Mouse (Mus musculus) heart, postnatal 10 days (tissue): ENCODE results near the gene Lamb3. TPM values are rescaled to one million over a fixed set of nuclear protein-coding genes. Genes with fewer than 3 reads are reported as not detected.

Experiments used
- DNase-seq, 2 experiments: peaks; one replicate each; pipeline ENCODE4 v3.0.0; 2021
- intact Hi-C: fragments of 180-260 bp; cut with DNase I; formaldehyde crosslinking; loops from one replicate; pipeline ENCODE4 v1.15.1; 2025
- total RNA-seq, 2 experiments: library from RNA; stranded (reverse); gene quantifications; 2 replicates each; pipeline ENCODE4 v1.2.3; 2021

Gene Lamb3
- 10 to 100 TPM in 1 of 2 experiments, 1 to 10 TPM in 1; 9.0 to 12.2 TPM for total RNA-seq

- intact Hi-C loops: loop anchor here (5.0 kb wide), 1 partner anchor 170 kb away; no protein-coding TSS in a partner anchor
Measured at GRCm38 (mm10) chr1:193207503-193207902, at the start of gene Lamb3. Gene Lamb3 (plus strand): TSS chr1:193207699.

DNA sequence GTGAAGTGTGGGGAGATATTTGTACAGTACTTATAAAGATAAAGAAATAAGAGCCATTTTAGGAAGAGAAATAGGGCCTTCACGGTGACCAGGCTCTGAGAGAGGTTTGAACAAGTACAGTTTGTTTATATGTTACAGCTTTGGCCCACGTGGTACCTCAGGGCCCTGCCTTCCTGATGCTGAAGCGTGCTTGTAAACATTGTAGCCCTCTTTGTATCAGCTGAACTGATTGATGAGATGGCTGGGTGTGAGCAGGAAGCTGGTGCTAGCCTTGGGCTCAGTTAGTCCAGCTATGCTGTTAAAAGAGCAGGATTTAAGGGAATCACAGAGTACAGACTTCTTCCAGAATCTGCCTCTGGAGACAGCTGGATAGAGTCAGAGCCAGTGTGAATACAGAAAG lies 48.3 kb upstream of the Lamb3 start:
- intact Hi-C loops: no loop called here
- DNase-seq: no peak

More at GRCm38 (mm10) chr1:193207503-193207902, at the start of gene Lamb3:
- no peak for DNase-seq

DNA sequence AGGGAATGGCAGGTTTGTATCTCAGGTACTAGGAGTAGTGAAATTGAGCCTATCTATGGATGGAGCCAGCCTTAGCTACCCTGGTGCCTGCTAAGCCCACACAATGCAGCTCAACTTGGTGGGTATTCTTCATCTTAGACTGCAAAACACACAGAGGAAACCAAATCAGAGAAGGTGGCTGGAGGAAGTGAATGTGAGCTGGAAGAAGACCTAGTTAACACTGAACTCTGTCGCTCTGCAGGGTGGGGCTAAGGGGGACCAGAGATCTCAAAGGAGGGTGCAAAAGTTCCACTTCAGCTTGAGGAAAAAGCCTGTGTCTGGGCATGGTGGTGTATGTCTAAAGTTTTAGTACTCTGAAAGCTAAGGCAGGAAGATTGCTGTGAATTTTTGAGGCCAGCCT lies 47.9 kb upstream of the Lamb3 start:
- DNase-seq: no peak
- intact Hi-C loops: loop anchor here (10.0 kb wide), 1 partner anchor 1285 kb away; no protein-coding TSS in a partner anchor

- intact Hi-C loops: loop anchor here (10.0 kb wide), 1 partner anchor 1286 kb away; no protein-coding TSS in a partner anchor
- DNase-seq: peak; percentile 46 to 51
Measured at GRCm38 (mm10) chr1:193160317-193161032, 47.0 kb upstream of the Lamb3 start.

- DNase-seq: no peak
- intact Hi-C loops: loop anchor here (10.0 kb wide), 1 partner anchor 1293 kb away; no protein-coding TSS in a partner anchor
Measured at GRCm38 (mm10) chr1:193167746-193168145, 39.8 kb upstream of the Lamb3 start, which contains the start of gene A130010J15Rik. Gene A130010J15Rik (plus strand): TSS chr1:193168046.

- DNase-seq: no peak
- intact Hi-C loops: loop anchor here (10.0 kb wide), 1 partner anchor 1294 kb away; no protein-coding TSS in a partner anchor
Measured at GRCm38 (mm10) chr1:193169228-193169627, 38.3 kb upstream of the Lamb3 start.

- peak; percentile 22 to 51 for DNase-seq
Measured at GRCm38 (mm10) chr1:193169856-193170255, 37.6 kb upstream of the Lamb3 start.

DNA sequence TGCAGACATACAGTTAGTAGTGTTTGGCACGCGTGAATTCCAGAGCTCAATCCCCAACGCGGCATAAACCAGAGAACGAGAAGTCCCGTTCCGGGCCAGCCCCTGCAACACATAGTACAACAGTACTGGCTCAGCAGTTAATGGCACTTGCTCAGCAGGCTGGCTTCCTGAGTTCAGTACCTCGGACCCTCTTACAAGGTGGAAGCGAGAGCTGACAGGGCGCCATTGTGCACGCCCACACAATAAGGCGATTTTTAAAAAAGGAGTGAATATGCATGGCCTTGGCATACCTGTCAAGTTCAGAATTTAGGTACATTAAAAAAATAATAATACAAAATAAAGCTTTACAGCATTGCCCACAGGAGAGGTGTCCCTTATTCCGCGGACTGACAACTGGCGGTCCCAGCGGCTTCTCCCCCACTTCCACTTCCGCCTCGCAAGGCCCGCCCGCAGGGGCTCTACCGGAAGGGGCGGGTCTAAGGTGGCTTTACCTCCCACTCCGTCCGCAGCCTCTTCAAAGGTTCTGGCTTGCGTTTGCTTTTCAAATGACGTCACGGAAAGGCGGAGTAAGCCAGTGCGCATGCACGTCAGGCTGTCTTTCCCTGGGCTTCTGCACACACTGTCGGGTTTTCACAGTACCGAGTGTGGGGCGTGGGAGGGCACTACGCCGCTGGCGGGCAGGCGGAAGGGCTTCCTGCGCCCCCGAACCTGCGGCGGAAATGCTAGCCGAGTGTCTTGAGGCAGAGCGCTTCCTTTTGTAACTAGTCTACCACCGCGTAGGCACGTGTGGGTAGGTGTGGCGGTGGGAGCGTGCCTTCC lies 34.3 kb upstream of the Lamb3 start:
- intact Hi-C loops: no loop called here
- DNase-seq: peak; percentile 98

More at GRCm38 (mm10) chr1:193169856-193170255, 37.6 kb upstream of the Lamb3 start:
- intact Hi-C loops: loop anchor here (2.0 to 10.0 kb wide), 2 partner anchors 39 to 1295 kb away; partner anchors contain the start of gene Diexf

DNA sequence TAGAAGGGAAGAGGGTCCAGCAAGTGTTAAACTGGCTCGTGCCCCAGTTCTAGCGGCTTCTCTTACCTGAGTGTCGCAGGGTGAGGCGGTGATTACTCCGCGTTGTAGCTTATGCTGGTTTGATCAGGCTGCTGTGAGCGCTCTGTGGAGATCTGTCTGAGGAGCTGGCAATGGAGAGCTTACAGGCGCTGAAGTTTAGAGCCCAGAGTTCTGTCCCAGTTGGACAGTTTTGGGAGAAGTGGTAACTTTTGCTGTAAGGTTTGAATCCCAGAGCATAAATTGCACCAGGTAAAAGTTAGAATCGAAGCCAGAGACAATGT lies 33.7 kb upstream of the Lamb3 start:
- intact Hi-C loops: no loop called here
- DNase-seq: no peak

DNA sequence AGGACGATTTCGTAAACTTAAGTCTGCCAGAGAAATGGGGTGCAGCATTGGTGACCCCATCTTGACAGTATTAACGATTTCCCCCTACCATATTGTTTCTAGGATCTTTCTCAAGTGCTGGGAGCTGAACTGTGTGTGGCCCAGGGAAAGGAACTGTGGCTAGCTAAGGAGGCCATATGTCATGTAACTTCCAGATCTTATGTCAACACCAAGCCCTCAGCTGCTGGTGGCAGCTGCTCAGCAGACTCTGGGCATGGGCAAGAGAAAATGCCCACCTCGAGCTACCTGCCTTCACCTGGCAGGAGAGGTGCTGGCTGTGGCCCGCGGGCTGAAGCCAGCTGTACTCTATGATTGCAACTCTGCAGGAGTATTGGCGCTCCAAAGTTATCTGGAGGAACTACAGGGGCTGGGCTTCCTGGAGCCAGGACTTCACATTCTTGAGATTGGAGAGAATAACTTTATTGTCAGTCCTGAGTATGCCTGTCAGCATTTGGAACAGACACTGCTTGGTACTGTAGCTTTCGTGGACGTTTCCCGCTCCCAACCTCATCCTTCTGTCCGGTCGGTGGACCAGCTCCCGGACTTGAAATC lies 33.3 kb upstream of the Lamb3 start:
- intact Hi-C loops: no loop called here
- DNase-seq: peak; percentile 14 to 46

DNA sequence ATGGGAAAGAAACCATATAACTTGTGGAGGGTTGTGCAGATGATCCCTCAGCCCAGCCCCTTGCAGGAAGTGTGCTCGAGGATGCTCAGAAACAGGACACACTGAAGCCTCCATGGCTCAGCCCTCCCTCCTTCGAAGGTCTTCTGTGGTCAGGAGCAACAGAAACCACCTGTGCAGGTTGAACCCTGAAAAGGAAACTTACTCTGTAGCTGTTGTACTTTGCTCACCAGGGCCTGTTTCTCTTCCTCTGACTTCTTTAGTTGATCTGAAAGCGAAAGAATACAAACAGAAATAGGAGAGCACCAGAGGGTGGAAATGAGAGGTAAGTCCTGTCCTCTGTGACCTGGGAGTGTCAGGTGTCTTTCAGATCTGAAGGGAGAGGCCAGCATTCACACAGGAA lies 26.4 kb upstream of the Lamb3 start:
- intact Hi-C loops: no loop called here
- no peak for DNase-seq

DNA sequence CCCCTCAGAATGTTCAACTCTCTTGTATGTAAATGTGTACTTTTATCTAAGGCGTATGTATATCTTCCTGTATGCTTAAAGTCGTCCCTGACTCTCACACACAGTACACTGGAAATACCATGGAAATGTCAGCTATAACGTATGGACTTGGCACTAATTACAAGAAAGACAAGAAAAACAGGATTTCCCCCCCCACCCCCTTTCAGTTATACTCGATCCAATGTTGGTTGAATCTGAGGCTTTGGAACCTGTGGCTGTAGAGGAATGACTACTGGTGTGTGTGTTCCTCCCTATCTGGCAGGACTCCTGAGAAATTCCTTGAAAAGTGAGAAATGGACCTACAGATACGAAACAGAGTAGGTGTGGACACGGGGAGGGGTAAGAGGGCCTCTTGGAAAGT lies 19.2 kb upstream of the Lamb3 start:
- intact Hi-C loops: no loop called here
- DNase-seq: no peak

DNA sequence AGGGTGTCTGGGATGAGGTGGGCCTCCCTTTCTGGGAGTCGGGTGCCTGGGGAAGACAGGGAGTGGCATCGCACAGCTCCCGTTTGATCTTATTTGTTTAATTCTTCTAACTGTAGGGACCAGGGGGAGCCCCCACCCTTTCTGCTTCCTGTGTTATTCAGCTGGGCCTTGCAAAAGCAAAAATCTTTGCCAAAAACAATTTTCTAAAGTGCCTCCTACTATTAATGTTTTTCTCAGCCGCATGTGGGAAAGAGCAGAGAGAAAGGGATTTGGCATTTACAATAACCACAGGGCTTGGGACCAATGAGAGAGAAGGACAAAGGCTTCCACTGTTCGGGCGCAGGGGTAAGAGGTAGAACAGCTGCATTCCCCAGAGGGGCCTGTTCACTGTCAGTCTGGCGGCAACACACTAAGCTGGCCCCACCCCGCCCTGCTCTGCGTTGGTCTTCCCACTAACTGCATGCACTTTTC lies 18.3 kb upstream of the Lamb3 start:
- peak; percentile 80 to 82 for DNase-seq
- intact Hi-C loops: no loop called here

GRCm38 (mm10) chr1:193189771-193190170 lies 17.7 kb upstream of the Lamb3 start:
- DNase-seq: peak in 1 of 2 experiments; percentile 22
- intact Hi-C loops: loop anchor here (5.0 to 10.0 kb wide), 2 partner anchors 57 to 185 kb away; partner anchors contain the start of gene Diexf

DNA sequence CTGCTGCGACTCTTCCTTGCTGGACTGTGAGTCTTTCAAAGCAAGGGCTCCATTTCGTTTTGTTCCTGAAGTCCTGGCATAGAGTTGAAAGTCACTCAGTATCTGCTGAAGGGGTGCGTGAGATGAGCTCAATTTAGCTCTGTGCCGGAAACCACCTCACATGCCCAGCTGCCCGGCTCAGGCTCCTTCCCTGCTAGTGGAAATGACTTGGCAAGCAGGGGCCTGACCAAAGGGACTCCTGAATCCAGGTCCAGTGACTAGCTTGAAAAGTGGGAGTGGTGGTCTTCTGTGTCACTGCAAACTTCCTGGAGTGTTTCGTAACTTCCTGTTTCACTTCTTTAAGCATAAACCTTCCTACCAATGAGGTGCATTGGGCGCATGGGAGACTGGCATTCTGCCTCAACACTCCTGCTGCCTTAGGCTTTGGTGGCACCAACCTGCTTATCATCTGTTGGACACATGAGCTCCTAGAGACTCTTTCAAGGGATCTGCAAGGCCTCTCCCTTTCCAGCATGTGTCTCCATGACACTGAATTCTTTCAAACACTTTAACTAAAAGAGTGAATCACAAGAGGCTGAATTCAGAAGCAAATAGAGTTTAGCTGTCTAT lies 15.7 kb upstream of the Lamb3 start:
- DNase-seq: peak; percentile 42 to 58
- intact Hi-C loops: loop anchor here (5.0 to 10.0 kb wide), 2 partner anchors 59 to 187 kb away; partner anchors contain the start of gene Diexf

- intact Hi-C loops: loop anchor here (5.0 to 10.0 kb wide), 2 partner anchors 62 to 190 kb away; partner anchors contain the start of gene Diexf
Measured at GRCm38 (mm10) chr1:193194416-193195140, 12.9 kb upstream of the Lamb3 start.

DNA sequence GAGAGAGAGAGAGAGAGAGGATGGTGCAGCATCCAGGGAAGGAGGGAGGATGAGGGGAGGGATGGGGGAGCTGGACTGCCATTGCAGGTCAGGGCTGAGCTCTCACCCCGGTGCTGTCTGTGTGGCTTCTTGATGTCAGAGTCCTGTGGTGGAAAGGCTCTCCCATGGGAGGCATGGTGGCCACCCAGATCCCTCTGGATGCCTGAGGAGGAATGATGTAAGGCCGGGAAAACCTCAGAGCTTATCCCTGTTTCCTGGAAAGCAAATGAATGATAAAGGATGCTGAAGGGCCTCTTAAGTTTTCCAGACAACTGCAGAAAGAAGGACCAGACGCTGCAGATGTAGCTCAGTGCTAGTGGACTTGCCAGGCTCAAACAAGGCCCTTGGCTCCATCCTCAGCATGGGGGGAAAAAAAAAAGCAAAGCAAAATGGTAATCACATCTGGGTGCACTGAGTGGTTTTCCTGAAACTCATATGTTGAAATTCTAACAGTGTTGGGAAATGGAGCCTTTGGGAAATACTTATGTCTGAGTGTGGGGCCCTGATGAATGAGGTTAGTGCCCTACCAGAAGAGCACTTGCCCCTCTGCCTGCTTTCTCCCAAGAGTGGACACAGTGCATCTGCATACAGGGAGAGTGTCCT lies 12.2 kb upstream of the Lamb3 start:
- intact Hi-C loops: loop anchor here (10.0 kb wide), 1 partner anchor 190 kb away; no protein-coding TSS in a partner anchor
- peak in 1 of 2 experiments; percentile 25 for DNase-seq

More at GRCm38 (mm10) chr1:193194416-193195140, 12.9 kb upstream of the Lamb3 start:
- DNase-seq: no peak

GRCm38 (mm10) chr1:193197494-193198205 lies 9.8 kb upstream of the Lamb3 start:
- DNase-seq: peak; percentile 21 to 39
- intact Hi-C loops: loop anchor here (10.0 kb wide), 1 partner anchor 193 kb away; no protein-coding TSS in a partner anchor
